Mouse (Mus musculus): Measurements from ENCODE around the gene Gm11562. TPM values are rescaled to one million over a fixed set of nuclear protein-coding genes. Genes with fewer than 3 reads are reported as not detected.
"Not testable (repeated sequence)": the region's sequence is repeated elsewhere in the genome, so short reads cannot be mapped to it uniquely, and the experiment has no call there.

The Gm11562 gene
- total and polyA plus RNA-seq, 2 experiments from 2014 or later: not detected

- Histone ChIP-seq H3K9ac (replicated peaks; ENCODE audit: low read depth, low read length) (no peak overlapping the region), H3K9me3 (replicated peaks; ENCODE audit: control insufficient read depth, low read length) (no peaks in the 10 kb centered on the region), H3K4me2 (ENCODE audit: low read depth, low read length) (no peak overlapping the region), H3K27ac (ENCODE audit: low read depth) (no peak overlapping the region), H3K36me3 (replicated peaks; ENCODE audit: control insufficient read depth, insufficient read depth, low read length) (no peaks in the 10 kb centered on the region), H3K4me3 (ENCODE audit: low read depth, low read length) (no peak overlapping the region), H3K27me3 (ENCODE audit: control insufficient read depth, insufficient read depth, low read length) (no peaks in the 10 kb centered on the region), H3K4me1 (ENCODE audit: control insufficient read depth, insufficient read depth) (no peaks in the 10 kb centered on the region)
- WGBS: 62% methylated on average over 1 of the region's 1 CpGs
- TF ChIP-seq CTCF (IDR thresholded peaks at IDR 0.05; ENCODE audit: low read depth) (no peak), EP300 (IDR thresholded peaks at IDR 0.05; ENCODE audit: low read depth) (no peak)
- DNase-seq (ENCODE audit: low spot score): no peak
- ATAC-seq (ENCODE audit: insufficient read depth, low read depth): no peak
Observed at GRCm38 (mm10) chr11:99609126-99609525, 11.1 kb downstream of the Gm11562 start.

DNA sequence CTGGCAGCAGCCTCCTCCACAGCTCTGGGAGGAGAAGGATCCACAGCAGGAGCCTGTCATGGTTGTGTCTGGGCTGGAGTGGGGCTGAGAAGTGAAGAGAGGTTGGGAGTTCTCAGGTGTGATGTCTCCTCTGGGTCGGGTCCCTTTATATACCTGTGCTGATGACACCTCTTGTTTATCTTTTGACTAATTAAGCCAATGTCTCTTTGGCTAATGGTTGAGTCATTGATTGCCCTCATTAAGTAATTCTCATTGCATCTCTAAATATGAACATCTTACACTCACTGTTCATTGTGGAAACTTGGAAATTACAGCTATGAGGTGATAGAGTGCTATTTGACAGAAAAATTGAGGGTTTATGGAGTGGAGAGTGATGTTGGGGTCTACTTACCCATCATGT lies 17.0 kb downstream of the Gm11562 start, which contains the start of gene Gm11938:
Gm11938 (minus strand) TSS at position 101 of the 400 bp plus-strand sequence.
- DNase-seq (ENCODE audit: low spot score); H3K4me1 ChIP-seq (ENCODE audit: control insufficient read depth, insufficient read depth); ATAC-seq (ENCODE audit: insufficient read depth, low read depth); H3K4me3 ChIP-seq (ENCODE audit: low read depth, low read length); H3K9me3 ChIP-seq (replicated peaks; ENCODE audit: control insufficient read depth, low read length); H3K27ac ChIP-seq (ENCODE audit: low read depth); H3K4me2 ChIP-seq (ENCODE audit: low read depth, low read length); H3K36me3 ChIP-seq (replicated peaks; ENCODE audit: control insufficient read depth, insufficient read depth, low read length); H3K27me3 ChIP-seq (ENCODE audit: control insufficient read depth, insufficient read depth, low read length); H3K9ac ChIP-seq (replicated peaks; ENCODE audit: low read depth, low read length): not testable (repeated sequence)
- 25% methylated on average over 1 of the region's 1 CpGs for WGBS

DNA sequence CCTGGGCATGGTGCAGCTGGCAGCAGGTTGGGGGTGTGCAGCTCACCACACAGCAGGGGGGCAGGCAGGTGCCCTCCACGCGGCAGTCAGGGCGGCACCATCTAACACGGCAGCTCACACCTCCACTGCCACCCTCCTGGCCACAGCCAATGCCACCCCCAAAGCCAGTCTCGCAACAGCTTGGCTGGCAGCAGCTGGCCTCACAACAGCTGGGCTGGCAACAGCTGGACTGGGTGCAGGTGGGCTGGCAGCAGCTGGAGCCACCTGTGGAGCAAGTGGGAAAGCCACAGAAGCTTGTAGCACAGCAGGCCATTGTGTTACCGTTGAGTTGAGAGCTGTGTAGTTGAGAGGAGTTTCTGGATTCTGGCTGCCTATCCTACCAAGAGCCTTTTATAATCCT lies 22.5 kb downstream of the Gm11562 start, which contains the start of gene Krtap9-3:
Krtap9-3 (minus strand) TSS at position 364 of the 400 bp plus-strand sequence.
- ATAC-seq (ENCODE audit: insufficient read depth, low read depth); H3K36me3 ChIP-seq (replicated peaks; ENCODE audit: control insufficient read depth, insufficient read depth, low read length); H3K27me3 ChIP-seq (ENCODE audit: control insufficient read depth, insufficient read depth, low read length); H3K9me3 ChIP-seq (replicated peaks; ENCODE audit: control insufficient read depth, low read length); H3K9ac ChIP-seq (replicated peaks; ENCODE audit: low read depth, low read length); H3K27ac ChIP-seq (ENCODE audit: low read depth); H3K4me1 ChIP-seq (ENCODE audit: control insufficient read depth, insufficient read depth); H3K4me2 ChIP-seq (ENCODE audit: low read depth, low read length); DNase-seq (ENCODE audit: low spot score); H3K4me3 ChIP-seq (ENCODE audit: low read depth, low read length): not testable (repeated sequence)
- WGBS: 75% methylated on average over 6 of the region's 6 CpGs

GRCm38 (mm10) chr11:99590981-99591380 lies 29.3 kb downstream of the Gm11562 start, which contains the start of gene Krtap1-3:
Krtap1-3 (minus strand) TSS chr11:99591339.
- WGBS: 75% methylated on average over 6 of the region's 6 CpGs
- DNase-seq (ENCODE audit: low spot score) (no peak), ATAC-seq (ENCODE audit: insufficient read depth, low read depth) (no peak)
- Histone ChIP-seq H3K9ac (replicated peaks; ENCODE audit: low read depth, low read length) (no peak within 1 kb of the TSS), H3K4me1 (ENCODE audit: control insufficient read depth, insufficient read depth) (no peaks in the 10 kb centered on the region), H3K36me3 (replicated peaks; ENCODE audit: control insufficient read depth, insufficient read depth, low read length) (no peaks in the 10 kb centered on the region), H3K27ac (ENCODE audit: low read depth) (no peak within 1 kb of the TSS), H3K4me3 (ENCODE audit: low read depth, low read length) (no peak within 1 kb of the TSS), H3K27me3 (ENCODE audit: control insufficient read depth, insufficient read depth, low read length) (no peaks in the 10 kb centered on the region), H3K4me2 (ENCODE audit: low read depth, low read length) (no peak within 1 kb of the TSS), H3K9me3 (replicated peaks; ENCODE audit: control insufficient read depth, low read length) (no peaks in the 10 kb centered on the region)
- TF ChIP-seq EP300 (IDR thresholded peaks at IDR 0.05; ENCODE audit: low read depth) (no peak), CTCF (IDR thresholded peaks at IDR 0.05; ENCODE audit: low read depth) (no peak)

DNA sequence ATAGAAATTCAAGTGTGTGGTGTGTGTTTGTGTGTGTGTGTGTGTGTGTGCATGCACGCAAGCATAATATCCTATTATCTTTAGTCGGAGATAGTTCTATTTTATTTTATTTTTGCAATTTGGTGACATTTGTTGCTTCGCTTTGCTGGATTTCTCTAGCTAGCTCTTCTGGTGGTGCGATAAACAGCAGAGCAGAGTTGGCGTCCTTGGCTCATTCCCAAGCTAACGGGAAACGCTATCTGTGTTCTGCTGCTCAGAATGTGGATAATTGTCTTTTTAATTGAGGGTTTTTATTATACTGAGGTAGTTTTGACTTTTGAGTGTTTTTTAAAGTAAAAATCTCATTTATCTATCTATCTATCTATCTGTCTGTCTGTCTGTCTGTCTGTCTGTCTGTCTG lies 35.1 kb downstream of the Gm11562 start:
- H3K9ac ChIP-seq (replicated peaks; ENCODE audit: low read depth, low read length): no peak overlapping the region
- H3K4me3 ChIP-seq (ENCODE audit: low read depth, low read length): no peak overlapping the region
- H3K9me3 ChIP-seq (replicated peaks; ENCODE audit: control insufficient read depth, low read length): no peaks in the 10 kb centered on the region
- H3K4me2 ChIP-seq (ENCODE audit: low read depth, low read length): no peak overlapping the region
- H3K27me3 ChIP-seq (ENCODE audit: control insufficient read depth, insufficient read depth, low read length): no peaks in the 10 kb centered on the region
- H3K27ac ChIP-seq (ENCODE audit: low read depth): no peak overlapping the region
- 72% methylated on average over 7 of the region's 7 CpGs for WGBS
- H3K36me3 ChIP-seq (replicated peaks; ENCODE audit: control insufficient read depth, insufficient read depth, low read length): no peaks in the 10 kb centered on the region
- DNase-seq (ENCODE audit: low spot score): no peak
- H3K4me1 ChIP-seq (ENCODE audit: control insufficient read depth, insufficient read depth): no peaks in the 10 kb centered on the region
- TF ChIP-seq CTCF (IDR thresholded peaks at IDR 0.05; ENCODE audit: low read depth) (no peak), EP300 (IDR thresholded peaks at IDR 0.05; ENCODE audit: low read depth) (no peak)
- no peak for ATAC-seq (ENCODE audit: insufficient read depth, low read depth)

DNA sequence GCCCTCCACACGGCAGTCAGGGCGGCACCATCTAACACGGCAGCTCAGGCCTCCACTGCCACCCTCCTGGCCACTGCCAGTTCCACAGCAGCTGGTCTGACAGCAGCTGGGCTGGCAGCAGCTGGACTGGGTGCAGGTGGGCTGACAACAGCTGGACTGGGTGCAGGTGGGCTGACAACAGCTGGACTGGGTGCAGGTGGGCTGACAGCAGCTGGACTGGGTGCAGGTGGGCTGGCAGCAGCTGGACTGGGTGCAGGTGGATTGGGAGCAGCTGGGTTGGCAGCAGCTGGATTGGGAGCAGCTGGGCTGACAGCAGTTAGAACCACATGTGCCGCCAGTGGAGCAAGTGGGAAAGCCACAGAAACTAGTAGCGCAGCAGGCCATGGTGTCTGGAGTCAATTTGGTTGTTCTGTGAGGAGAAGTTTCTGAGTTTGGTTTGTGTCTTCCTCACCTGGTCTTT lies 37.0 kb downstream of the Gm11562 start, which contains the start of gene Krtap1-4:
Krtap1-4 (minus strand) TSS at position 410 of the 460 bp plus-strand sequence.
- TF ChIP-seq CTCF (IDR thresholded peaks at IDR 0.05; ENCODE audit: low read depth): no peak
- no peaks in the 10 kb centered on the region for H3K27me3 ChIP-seq (ENCODE audit: control insufficient read depth, insufficient read depth, low read length)
- no peak within 1 kb of the TSS for H3K27ac ChIP-seq (ENCODE audit: low read depth)
- no peaks in the 10 kb centered on the region for H3K9me3 ChIP-seq (replicated peaks; ENCODE audit: control insufficient read depth, low read length)
- no peak within 1 kb of the TSS for H3K4me3 ChIP-seq (ENCODE audit: low read depth, low read length)
- no peaks in the 10 kb centered on the region for H3K4me1 ChIP-seq (ENCODE audit: control insufficient read depth, insufficient read depth)
- no peak for DNase-seq (ENCODE audit: low spot score)
- no peak for ATAC-seq (ENCODE audit: insufficient read depth, low read depth)
- no peak within 1 kb of the TSS for H3K4me2 ChIP-seq (ENCODE audit: low read depth, low read length)
- H3K9ac ChIP-seq (replicated peaks; ENCODE audit: low read depth, low read length): no peak within 1 kb of the TSS
- no peaks in the 10 kb centered on the region for H3K36me3 ChIP-seq (replicated peaks; ENCODE audit: control insufficient read depth, insufficient read depth, low read length)
- 47% methylated on average over 4 of the region's 5 CpGs for WGBS
